Mouse (Mus musculus): ENCODE results near the gene Gm9745.
"Not testable (repeated sequence)": the region's sequence is repeated elsewhere in the genome, so short reads cannot be mapped to it uniquely, and the experiment has no call there.

Gm9745 gene

GRCm38 (mm10) chr13:8948131-8948530, at the start of gene Gm9745:
TSS of gene Gm9745 (minus strand) at chr13:8948231.
- DNase-seq (ENCODE audit: low spot score): not testable (repeated sequence)

- DNase-seq (ENCODE audit: low spot score): not testable (repeated sequence)
These were observed 49.2 kb upstream of the Gm9745 start for GRCm38 (mm10) chr13:8997221-8997620.

GRCm38 (mm10) chr13:8995990-8996786, 48.2 kb upstream of the Gm9745 start, which contains the start of gene Gtpbp4:
TSS of gene Gtpbp4 (minus strand) at chr13:8996083.
- DNase-seq (ENCODE audit: low spot score): peak; percentile 91

- no peak for DNase-seq (ENCODE audit: low spot score)
These were observed 47.3 kb upstream of the Gm9745 start for GRCm38 (mm10) chr13:8995159-8995989.

GRCm38 (mm10) chr13:8992231-8992630, 44.2 kb upstream of the Gm9745 start:
- DNase-seq (ENCODE audit: low spot score): no peak

GRCm38 (mm10) chr13:8972972-8973371, 24.9 kb upstream of the Gm9745 start:
- DNase-seq (ENCODE audit: low spot score): no peak

- no peak for DNase-seq (ENCODE audit: low spot score)
These were observed 24.3 kb upstream of the Gm9745 start for GRCm38 (mm10) chr13:8972369-8972768.

GRCm38 (mm10) chr13:8967742-8968141, 19.7 kb upstream of the Gm9745 start:
- no peak for DNase-seq (ENCODE audit: low spot score)

- DNase-seq (ENCODE audit: low spot score): no peak
These were observed 17.2 kb upstream of the Gm9745 start for GRCm38 (mm10) chr13:8965224-8965623.

GRCm38 (mm10) chr13:8962266-8962665, 14.2 kb upstream of the Gm9745 start:
- DNase-seq (ENCODE audit: low spot score): not testable (repeated sequence)

GRCm38 (mm10) chr13:8961128-8961888, 13.3 kb upstream of the Gm9745 start:
- DNase-seq (ENCODE audit: low spot score): not testable (repeated sequence)

GRCm38 (mm10) chr13:8959554-8959953, 11.5 kb upstream of the Gm9745 start:
- not testable (repeated sequence) for DNase-seq (ENCODE audit: low spot score)

- not testable (repeated sequence) for DNase-seq (ENCODE audit: low spot score)
These were observed 11.0 kb upstream of the Gm9745 start for GRCm38 (mm10) chr13:8959058-8959457.

GRCm38 (mm10) chr13:8956873-8957272, 8.8 kb upstream of the Gm9745 start:
- not testable (repeated sequence) for DNase-seq (ENCODE audit: low spot score)

GRCm38 (mm10) chr13:8955127-8955526, 7.1 kb upstream of the Gm9745 start:
- not testable (repeated sequence) for DNase-seq (ENCODE audit: low spot score)

- DNase-seq (ENCODE audit: low spot score): not testable (repeated sequence)
These were observed 4.5 kb upstream of the Gm9745 start, which contains the start of gene Idi2 for GRCm38 (mm10) chr13:8952563-8952962. TSS of gene Idi2 (plus strand) at chr13:8952863.

- DNase-seq (ENCODE audit: low spot score): not testable (repeated sequence)
These were observed 4.2 kb downstream of the Gm9745 start for GRCm38 (mm10) chr13:8943828-8944227.

- DNase-seq (ENCODE audit: low spot score): not testable (repeated sequence)
These were observed 6.3 kb downstream of the Gm9745 start for GRCm38 (mm10) chr13:8941701-8942100.

GRCm38 (mm10) chr13:8941110-8941509, 6.9 kb downstream of the Gm9745 start:
- DNase-seq (ENCODE audit: low spot score): not testable (repeated sequence)

GRCm38 (mm10) chr13:8937611-8938140, 10.4 kb downstream of the Gm9745 start:
- DNase-seq (ENCODE audit: low spot score): not testable (repeated sequence)

GRCm38 (mm10) chr13:8933499-8933898, 14.5 kb downstream of the Gm9745 start:
- DNase-seq (ENCODE audit: low spot score): no peak

GRCm38 (mm10) chr13:8913890-8914289, 34.1 kb downstream of the Gm9745 start:
- not testable (repeated sequence) for DNase-seq (ENCODE audit: low spot score)

Measured in layer of hippocampus, adult 9-10 months (tissue).